Mouse (Mus musculus) adrenal gland, postnatal 14 days (tissue): ENCODE results near the gene Klhl36. TPM values are rescaled to one million over a fixed set of nuclear protein-coding genes. Genes with fewer than 3 reads are reported as not detected.

ENCODE experiments used
- total RNA-seq: library from RNA; stranded (reverse); gene quantifications from 2 replicates; pipeline ENCODE4 v1.2.3, GENCODE M21; 2021

Gene Klhl36
- total RNA-seq, 1 experiment from 2014 or later, result 6.6 TPM

Other genes starting within 250 kb of the Klhl36 start
- not detected in 2 replicates for gene Adad2, start 249.5 kb upstream of the Klhl36 start, total RNA-seq
- 0.41 and 0.74 TPM in 2 replicates for gene Kcng4, start 226.6 kb upstream of the Klhl36 start, total RNA-seq
- gene Wfdc1, start 195.9 kb upstream of the Klhl36 start, total RNA-seq, result 10.4 and 10.7 TPM in 2 replicates
- gene Atp2c2, start 162.3 kb upstream of the Klhl36 start, total RNA-seq, result 0.41 TPM in 2 replicates
- 9.1 and 10.8 TPM in 2 replicates for gene Tldc1, start 83.8 kb upstream of the Klhl36 start, total RNA-seq
- 56.9 and 79.0 TPM in 2 replicates for gene Cotl1, start 21.7 kb upstream of the Klhl36 start, total RNA-seq
- gene Usp10, start 48.1 kb downstream of the Klhl36 start, total RNA-seq, result 103 and 109 TPM in 2 replicates
- gene Gm20388, start 48.6 kb downstream of the Klhl36 start, total RNA-seq, result 4.6 and 17.6 TPM in 2 replicates
- gene Crispld2, start 130.2 kb downstream of the Klhl36 start, total RNA-seq, result 6.9 and 8.3 TPM in 2 replicates
- 45.3 and 48.1 TPM in 2 replicates for gene Zdhhc7, start 239.2 kb downstream of the Klhl36 start, total RNA-seq